Mouse (Mus musculus) lung, postnatal 0 days (tissue): ENCODE measurements at regions not wholly inside any gene's neighbourhood (a gene's known extent, or its start where the extent isn't known, plus 50 kb on each side); places are given as distances from the start of the nearest gene placed in this dataset.

Experiments
- CTCF ChIP-seq: IDR thresholded peaks from 2 replicates; pipeline ENCODE4 v1.5.1; 2016; ENCODE audit warnings: antibody characterized with exemption, mild to moderate bottlenecking
- EP300 ChIP-seq: IDR thresholded peaks from 2 replicates; pipeline ENCODE4 v1.6.1; 2016; ENCODE audit warnings: antibody characterized with exemption, mild to moderate bottlenecking, control low read depth

DNA sequence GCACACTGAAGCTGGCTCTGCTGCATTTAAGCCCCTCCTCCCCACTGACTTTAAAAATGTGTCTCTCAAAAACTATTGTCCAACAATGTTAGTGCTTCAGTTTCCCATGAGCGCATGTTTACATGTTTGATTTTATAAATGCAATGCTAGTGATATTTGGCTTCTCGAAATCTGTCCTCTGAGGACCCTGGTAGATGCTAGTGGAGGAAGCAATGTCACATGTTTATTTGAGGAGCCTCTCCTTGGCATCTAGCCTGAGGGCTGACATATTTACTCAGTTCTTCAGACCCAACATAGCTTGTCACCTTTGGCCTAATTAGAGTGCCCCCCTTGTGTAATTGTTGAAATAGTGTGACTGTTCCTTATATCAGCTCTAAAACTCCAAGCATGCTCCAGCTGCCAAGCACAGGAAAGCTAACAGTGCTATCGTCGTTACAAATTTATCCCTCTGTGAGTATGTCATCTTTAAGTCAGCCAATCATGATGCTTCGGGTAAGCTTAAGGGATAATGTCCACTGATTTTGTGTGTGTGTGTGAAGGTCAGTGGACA, 400.3 kb downstream of the Slc4a3 start:
- TF ChIP-seq CTCF (no peak), EP300 (no peak)
